Mouse (Mus musculus): ENCODE measurements around the gene Cyb5d1.

GRCm38 (mm10) chr11:69389531-69390399, 5.7 kb downstream of the Cyb5d1 start:
- no peak for TF ChIP-seq POLR2A (IDR thresholded peaks at IDR 0.05; ENCODE audit: borderline replicate concordance, low read depth, low read length)
- TF ChIP-seq CTCF (IDR thresholded peaks at IDR 0.05; ENCODE audit: low read depth, low read length) = no peak

Measured in bone marrow macrophage, adult 2 months (primary cell).